Mouse (Mus musculus) ES-E14 (cell line): ENCODE measurements at regions not wholly inside any gene's neighbourhood (a gene's known extent, or its start where the extent isn't known, plus 50 kb on each side); places are given as distances from the start of the nearest gene placed in this dataset.

Source experiments
- DNase-seq: peaks from one replicate; pipeline ENCODE4 v3.0.0-alpha.2; 2013; ENCODE audit warnings: low read depth, low spot score
- H3K27ac ChIP-seq: 2 replicates; pipeline ENCODE4 v1.5.1; 2012; ENCODE audit warnings: low read depth, mild to moderate bottlenecking, low read length, moderate library complexity, mixed read lengths; ENCODE audit not compliant: poor library complexity, insufficient read depth, severe bottlenecking
- H3K36me3 ChIP-seq: 2 replicates; pipeline ENCODE4 v1.6.1; 2012; ENCODE audit warnings: mild to moderate bottlenecking, low read length, moderate library complexity, mixed read lengths; ENCODE audit not compliant: control insufficient read depth, poor library complexity, insufficient read depth, severe bottlenecking
- H3K4me1 ChIP-seq, 2 experiments: fragments of 150-350 bp in 1 of 2; sonication (generic) in 1 of 2; 2 replicates each; pipeline ENCODE4 v1.6.1; 2012; ENCODE audit warnings: low read length in 2 of 2, mild to moderate bottlenecking in 1 of 2, mixed read lengths in 1 of 2; ENCODE audit not compliant: control insufficient read depth in 2 of 2, insufficient read depth in 2 of 2, poor library complexity in 1 of 2
- H3K4me3 ChIP-seq, 2 experiments: fragments of 150-350 bp in 1 of 2; sonication (generic) in 1 of 2; 2 replicates each; pipeline ENCODE4 v1.5.1; 2012; ENCODE audit warnings: low read length in 2 of 2, low read depth in 1 of 2, mild to moderate bottlenecking in 1 of 2, mixed read lengths in 1 of 2; ENCODE audit not compliant: insufficient read depth in 1 of 2, poor library complexity in 1 of 2, severe bottlenecking in 1 of 2
- H3K9ac ChIP-seq: 2 replicates; pipeline ENCODE4 v1.6.1; 2012; ENCODE audit warnings: low read depth, mild to moderate bottlenecking, low read length, mixed read lengths; ENCODE audit not compliant: poor library complexity, insufficient read depth, severe bottlenecking
- H3K9me3 ChIP-seq: fragments of 150-350 bp; sonication (generic); 2 replicates; pipeline ENCODE4 v1.6.1; 2012; ENCODE audit warnings: low read depth, mild to moderate bottlenecking, low read length; ENCODE audit not compliant: control insufficient read depth, insufficient read depth
- CHD2 ChIP-seq: IDR thresholded peaks from 2 replicates; pipeline ENCODE4 v1.6.1; 2014; ENCODE audit warnings: mild to moderate bottlenecking, low read depth, low read length, inconsistent platforms
- HCFC1 ChIP-seq: IDR thresholded peaks from 2 replicates; pipeline ENCODE4 v1.6.1; 2012; ENCODE audit warnings: low read length, inconsistent platforms, borderline replicate concordance; ENCODE audit not compliant: insufficient read depth
- MAFK ChIP-seq: IDR thresholded peaks from 2 replicates; pipeline ENCODE4 v1.6.1; 2014; ENCODE audit warnings: mild to moderate bottlenecking, low read depth, low read length, inconsistent platforms; ENCODE audit not compliant: insufficient read depth
- ZC3H11A ChIP-seq: IDR thresholded peaks from 2 replicates; pipeline ENCODE4 v1.6.1; 2012; ENCODE audit warnings: low read depth, mild to moderate bottlenecking, inconsistent platforms, low read length, borderline replicate concordance
- ZNF384 ChIP-seq: IDR thresholded peaks from 2 replicates; pipeline ENCODE4 v1.6.1; 2012; ENCODE audit warnings: low read depth, low read length, inconsistent platforms
- in situ Hi-C, 2 experiments: fragments of 600-800 bp; cut with MboI; formaldehyde crosslinking; loops; one replicate each; pipeline ENCODE4 v1.15.1; 2025; ENCODE audit warnings: low sequenced_read_pairs in 2 of 2, inconsistent platforms in 1 of 2; ENCODE audit not compliant: unreplicated experiment in 2 of 2

DNA sequence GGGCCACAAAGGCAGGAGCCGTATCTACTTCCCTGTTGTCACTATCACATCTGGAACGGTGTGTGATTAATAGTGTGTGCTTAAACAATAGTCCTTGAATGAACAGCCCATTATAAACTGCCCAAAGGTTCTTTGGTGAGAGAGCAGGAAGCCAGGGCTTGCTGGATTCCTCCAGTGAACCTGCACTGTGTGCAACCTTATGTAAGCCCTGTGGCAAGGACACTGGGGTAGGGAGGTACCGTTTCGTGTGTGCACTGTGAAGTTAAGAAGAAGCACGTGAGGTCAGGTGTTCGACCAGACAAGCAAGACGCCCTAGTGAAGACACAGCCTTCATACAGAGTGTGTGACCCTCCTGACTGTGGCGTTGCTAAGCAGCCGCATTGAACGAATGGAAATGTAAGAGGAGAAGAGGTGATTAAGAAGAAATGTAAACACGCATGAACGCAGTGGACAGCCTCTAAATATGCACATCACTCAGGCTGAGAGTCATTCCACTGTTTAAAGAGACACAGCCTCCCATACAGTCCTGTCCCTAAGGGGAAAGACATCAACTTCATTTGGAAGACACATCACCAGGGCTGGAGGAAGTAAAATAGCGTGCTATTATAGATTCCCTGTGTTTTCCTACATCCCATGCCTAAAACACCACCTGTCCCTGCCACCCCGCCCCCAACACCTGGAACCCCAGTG lies 472.0 kb upstream of the Gm19410 start:
- no peaks in the 10 kb centered on the region for H3K4me1 ChIP-seq
- in situ Hi-C loops: no loop called here

DNA sequence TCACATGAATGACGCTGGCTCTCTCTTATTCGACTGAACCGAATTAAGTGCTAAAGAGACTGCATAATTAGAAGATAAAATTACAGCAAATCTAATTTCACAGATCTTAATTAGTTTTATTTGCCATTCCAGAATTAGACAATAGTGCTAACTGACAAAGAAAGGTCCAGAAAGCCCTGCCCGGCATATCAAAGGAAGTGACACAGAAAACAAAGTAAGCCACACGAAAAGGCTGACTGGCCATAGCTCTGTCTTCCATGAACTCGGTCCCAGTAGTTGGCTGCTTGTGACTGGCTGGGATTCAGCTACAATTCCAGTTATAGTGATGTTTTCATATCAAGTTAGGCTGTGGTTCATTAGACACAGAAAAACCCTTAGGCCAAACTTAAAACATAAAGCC lies 468.7 kb upstream of the Gm19410 start:
- Histone ChIP-seq H3K4me1 (no peaks in the 10 kb centered on the region), H3K9me3 (no peaks in the 10 kb centered on the region), H3K27ac (no peak overlapping the region), H3K4me3 (no peak overlapping the region), H3K36me3 (no peaks in the 10 kb centered on the region), H3K9ac (no peak overlapping the region)
- no peak for TF ChIP-seq ZNF384
- TF ChIP-seq HCFC1: no peak
- no peak for TF ChIP-seq MAFK
- no peak for TF ChIP-seq ZC3H11A
- no peak for TF ChIP-seq CHD2
- no peak for DNase-seq
- in situ Hi-C loops: no loop called here

More for the DNA sequence above, 472.0 kb upstream of the Gm19410 start:
- no peak for DNase-seq
- Histone ChIP-seq H3K4me3 (no peak overlapping the region), H3K9ac (no peak overlapping the region), H3K27ac (no peak overlapping the region), H3K9me3 (no peaks in the 10 kb centered on the region), H3K36me3 (no peaks in the 10 kb centered on the region)
- no peak for TF ChIP-seq ZC3H11A
- no peak for TF ChIP-seq MAFK
- TF ChIP-seq ZNF384: no peak
- no peak for TF ChIP-seq CHD2
- TF ChIP-seq HCFC1: no peak

DNA sequence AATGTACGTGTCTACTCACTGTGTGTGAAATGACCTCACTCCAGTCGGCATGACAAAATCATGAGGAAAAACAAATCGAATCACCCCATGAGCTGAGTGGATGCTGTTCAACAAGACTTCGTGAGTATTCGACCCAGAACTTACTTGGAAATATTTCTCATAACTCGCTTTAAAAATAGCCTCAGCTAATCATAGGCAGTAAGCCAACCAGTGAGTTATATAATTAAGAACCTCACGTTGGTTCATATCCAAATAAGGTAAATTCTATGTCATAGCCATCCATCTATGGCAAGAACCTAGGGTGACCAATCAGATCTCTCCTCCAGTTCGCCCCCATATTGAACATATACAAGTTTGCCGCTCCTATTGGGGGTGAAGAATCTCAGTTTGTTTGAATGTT lies 466.5 kb upstream of the Gm19410 start:
- no peaks in the 10 kb centered on the region for H3K4me1 ChIP-seq
- H3K4me3 ChIP-seq: no peak overlapping the region
- no peaks in the 10 kb centered on the region for H3K9me3 ChIP-seq
- H3K36me3 ChIP-seq: no peaks in the 10 kb centered on the region
- no peak overlapping the region for H3K9ac ChIP-seq
- no peak for TF ChIP-seq MAFK
- no peak for TF ChIP-seq ZC3H11A
- no peak for TF ChIP-seq ZNF384
- no peak for TF ChIP-seq CHD2
- no peak for TF ChIP-seq HCFC1
- in situ Hi-C loops: no loop called here
- no peak overlapping the region for H3K27ac ChIP-seq
- DNase-seq: no peak

DNA sequence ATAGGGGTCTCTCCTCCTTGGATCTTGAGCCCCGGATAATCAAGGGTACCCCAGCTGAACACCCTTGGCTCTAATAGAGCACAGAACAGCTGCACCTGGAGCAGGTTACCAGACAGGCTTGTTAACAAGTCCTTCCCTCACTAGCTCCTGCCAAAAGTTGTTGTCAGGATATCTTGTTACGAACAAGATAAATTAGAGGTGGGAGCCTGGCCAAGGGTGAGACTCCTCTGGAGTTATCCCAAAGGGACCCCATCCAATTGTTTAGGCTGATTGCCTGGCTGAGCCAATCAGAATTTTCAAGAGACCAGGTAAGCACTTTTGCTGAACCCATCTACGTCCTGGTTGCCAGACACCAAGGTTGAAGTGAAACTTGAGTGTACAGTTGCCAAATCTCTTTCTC lies 465.2 kb upstream of the Gm19410 start:
- Histone ChIP-seq H3K36me3 (no peaks in the 10 kb centered on the region), H3K4me3 (no peak overlapping the region), H3K27ac (no peak overlapping the region), H3K9me3 (no peaks in the 10 kb centered on the region), H3K4me1 (no peaks in the 10 kb centered on the region), H3K9ac (no peak overlapping the region)
- no peak for DNase-seq
- no peak for TF ChIP-seq ZC3H11A
- no peak for TF ChIP-seq HCFC1
- no peak for TF ChIP-seq ZNF384
- no peak for TF ChIP-seq MAFK
- TF ChIP-seq CHD2: no peak
- in situ Hi-C loops: no loop called here
